Mouse (Mus musculus): ENCODE data around the gene AL732309.1.
A peak's percentile ranks its signal among the peaks of the same experiment; 100 is the strongest.

AL732309.1 gene

GRCm38 (mm10) chr2:25246183-25247072 lies at the start of gene AL732309.1:
Gene AL732309.1, minus strand, starts transcription at chr2:25246863.
- DNase-seq (ENCODE audit: low read depth, low spot score) = no peak

DNA sequence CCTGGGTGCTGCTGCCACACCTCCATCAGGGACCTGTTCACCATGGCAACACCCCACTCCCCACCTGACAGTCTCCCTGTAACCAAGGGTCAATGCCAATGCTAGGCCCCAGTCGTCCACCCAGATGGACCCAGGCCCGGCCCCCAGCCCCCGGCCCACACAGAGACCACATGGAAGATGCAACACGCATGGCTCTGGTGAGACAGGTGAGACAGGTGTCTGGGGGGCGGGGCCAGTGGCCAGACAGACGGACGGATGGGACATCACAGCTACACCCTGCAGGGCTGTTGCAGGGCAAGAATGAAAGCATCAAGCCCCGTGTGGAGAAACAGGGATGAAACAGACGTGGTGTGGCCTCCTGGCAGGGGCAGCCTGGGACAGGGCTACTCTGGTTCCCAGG lies 47.0 kb upstream of the AL732309.1 start:
- DNase-seq (ENCODE audit: low read depth, low spot score) = no peak

GRCm38 (mm10) chr2:25292856-25293255 lies 46.2 kb upstream of the AL732309.1 start:
- DNase-seq (ENCODE audit: low read depth, low spot score) = peak; percentile 80

DNA sequence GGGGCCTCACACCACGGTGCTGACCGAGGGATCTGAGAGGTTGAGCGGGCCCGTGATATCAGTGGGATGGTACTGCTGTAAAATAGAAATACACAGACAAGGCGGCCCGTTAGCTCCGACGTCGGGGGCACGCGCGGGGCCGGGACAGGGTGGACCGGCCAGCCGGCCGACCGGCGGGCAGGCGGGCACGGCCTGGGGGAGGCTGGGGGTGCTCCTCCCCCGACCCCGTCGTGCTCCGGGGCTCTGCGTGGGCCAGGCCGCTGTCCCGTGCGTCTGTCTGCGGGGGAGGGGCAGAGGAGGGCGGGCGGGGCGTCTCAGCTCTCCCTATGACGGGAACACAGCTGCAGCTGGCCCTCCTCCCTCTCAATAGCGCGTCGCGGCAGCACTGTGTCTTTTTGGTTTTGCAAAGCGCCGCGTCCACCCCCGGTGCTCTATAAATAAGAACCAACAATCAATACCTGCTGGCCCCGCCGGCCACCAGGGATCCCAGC lies 45.4 kb upstream of the AL732309.1 start:
- peak; percentile 43 for DNase-seq (ENCODE audit: low read depth, low spot score)

DNA sequence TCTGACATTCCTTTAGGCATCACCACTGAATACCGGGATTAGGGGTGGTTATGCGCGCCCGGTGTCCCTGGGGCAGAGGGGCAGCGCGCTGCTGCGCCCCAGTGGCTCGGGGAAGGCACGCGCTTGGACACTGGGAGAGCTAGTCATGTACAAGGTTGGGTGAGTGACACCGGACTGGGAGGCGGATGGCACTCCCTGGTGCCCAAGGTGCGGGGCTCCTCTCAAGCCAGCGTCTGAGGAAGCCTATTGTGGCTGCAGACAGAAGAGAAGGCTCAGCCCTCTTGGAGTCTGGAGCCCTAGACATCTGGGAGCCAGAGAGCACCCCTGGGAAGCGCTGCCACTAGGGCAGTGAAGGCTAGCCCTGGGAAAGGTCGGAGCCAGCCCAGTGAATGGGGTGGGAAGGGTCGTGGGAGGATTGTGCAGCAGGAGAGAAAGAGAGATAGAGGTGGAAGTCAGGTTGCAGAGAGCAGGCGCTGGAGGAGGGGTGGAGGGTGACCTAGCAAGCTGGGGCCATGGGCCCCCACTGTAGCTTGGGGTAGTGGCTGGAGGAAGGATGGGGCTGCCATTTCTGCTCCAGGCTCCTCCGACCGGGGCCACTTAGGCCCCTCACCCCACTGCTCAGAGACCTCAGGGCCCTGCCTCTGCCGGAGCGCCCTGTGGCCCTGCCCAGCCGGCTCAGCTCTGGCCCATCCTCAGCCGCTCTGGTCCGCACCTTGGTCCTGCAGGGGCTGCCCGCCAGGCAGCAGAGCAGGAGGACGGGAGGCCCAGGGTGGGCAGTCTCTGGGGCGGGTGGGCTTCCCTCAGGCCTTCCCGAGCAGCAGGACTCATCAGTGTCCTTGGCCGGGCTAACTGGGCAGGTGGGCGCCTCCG lies 44.8 kb upstream of the AL732309.1 start:
- DNase-seq (ENCODE audit: low read depth, low spot score) = no peak

DNA sequence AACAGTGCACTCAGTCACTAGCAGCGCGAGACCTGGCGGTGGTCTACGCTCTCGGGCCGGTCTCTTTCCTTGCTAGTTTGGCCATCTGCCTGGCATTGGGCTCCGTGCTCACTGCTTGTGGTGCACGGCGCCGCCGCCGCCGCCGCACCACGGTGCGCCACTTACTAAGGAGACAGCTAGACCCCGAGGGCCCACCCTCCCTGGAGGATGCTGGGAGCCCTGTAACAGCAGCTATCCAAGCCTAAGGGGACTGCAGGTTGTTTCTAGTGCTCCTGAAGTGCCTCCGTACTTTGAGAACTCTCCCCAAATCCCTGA lies 44.1 kb upstream of the AL732309.1 start:
- DNase-seq (ENCODE audit: low read depth, low spot score) = no peak

DNA sequence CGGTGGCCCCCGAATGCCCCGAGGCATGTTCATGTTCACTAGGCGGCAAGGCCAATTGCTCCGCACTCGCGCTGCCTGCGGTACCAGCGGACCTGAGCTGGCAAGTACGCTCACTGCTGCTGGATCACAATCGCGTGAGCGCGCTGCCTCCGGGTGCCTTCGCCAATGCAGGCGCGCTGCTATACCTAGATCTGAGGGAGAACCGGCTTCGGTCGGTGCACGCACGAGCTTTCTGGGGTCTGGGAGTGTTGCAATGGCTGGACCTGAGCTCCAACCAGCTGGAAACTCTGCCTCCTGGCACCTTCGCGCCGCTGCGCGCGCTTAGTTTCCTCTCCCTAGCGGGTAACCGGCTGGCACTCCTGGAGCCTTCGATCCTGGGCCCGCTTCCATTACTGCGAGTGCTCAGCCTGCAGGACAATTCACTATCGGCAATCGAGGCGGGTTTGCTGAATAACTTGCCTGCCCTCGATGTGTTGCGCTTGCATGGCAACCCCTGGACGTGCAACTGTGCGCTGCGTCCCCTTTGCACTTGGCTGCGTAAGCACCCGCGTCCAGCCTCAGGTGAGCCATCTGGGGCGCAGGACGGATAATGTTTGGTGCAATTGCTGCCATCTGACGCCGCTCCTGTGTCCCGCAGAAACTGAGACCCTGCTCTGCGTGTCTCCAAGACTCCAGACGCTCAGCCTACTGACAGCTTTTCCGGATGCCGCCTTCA lies 43.6 kb upstream of the AL732309.1 start:
- no peak for DNase-seq (ENCODE audit: low read depth, low spot score)

- DNase-seq (ENCODE audit: low read depth, low spot score) = no peak
Observed at GRCm38 (mm10) chr2:25289651-25290050, 43.0 kb upstream of the AL732309.1 start, which contains the start of gene Lrrc26. Gene Lrrc26, plus strand, starts transcription at chr2:25289915.

DNA sequence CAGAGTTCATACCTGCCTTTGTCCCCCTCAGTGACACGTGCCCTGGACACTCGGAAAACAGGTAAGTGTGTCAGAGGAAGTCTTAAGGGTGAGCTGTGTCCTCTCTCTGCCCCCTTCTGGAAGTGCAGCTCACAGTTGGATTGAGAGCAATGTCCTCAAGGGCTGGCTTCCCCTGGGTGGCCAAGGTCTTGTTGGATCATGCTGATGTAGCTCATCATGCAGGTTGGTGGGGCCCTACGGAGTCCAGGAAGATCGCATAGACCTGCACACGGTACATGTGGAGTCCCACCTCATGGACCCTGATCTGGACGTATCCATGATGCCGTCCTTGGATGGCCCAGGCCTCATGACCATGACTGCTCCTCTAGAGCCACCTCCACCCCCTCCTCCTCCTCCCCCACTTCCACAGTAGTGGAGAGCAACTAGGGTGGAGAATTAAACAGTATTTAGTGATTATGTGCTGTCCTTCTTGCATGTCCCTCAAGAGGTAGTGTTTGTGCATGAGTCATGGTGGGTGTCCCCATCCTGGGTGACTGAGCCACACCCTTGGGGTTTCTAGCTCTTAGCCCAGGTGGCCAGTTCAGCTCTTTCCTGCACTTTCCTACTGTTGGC lies 42.2 kb upstream of the AL732309.1 start:
- DNase-seq (ENCODE audit: low read depth, low spot score) = no peak

- DNase-seq (ENCODE audit: low read depth, low spot score) = no peak
Observed at GRCm38 (mm10) chr2:25287927-25288649, 41.4 kb upstream of the AL732309.1 start, which contains the start of gene Tmem210. Gene Tmem210, plus strand, starts transcription at chr2:25288145.

GRCm38 (mm10) chr2:25286837-25287636 lies 40.4 kb upstream of the AL732309.1 start:
- DNase-seq (ENCODE audit: low read depth, low spot score) = no peak

GRCm38 (mm10) chr2:25286314-25286713 lies 39.7 kb upstream of the AL732309.1 start:
- DNase-seq (ENCODE audit: low read depth, low spot score) = no peak

- no peak for DNase-seq (ENCODE audit: low read depth, low spot score)
Observed at GRCm38 (mm10) chr2:25285551-25285950, 38.9 kb upstream of the AL732309.1 start.

DNA sequence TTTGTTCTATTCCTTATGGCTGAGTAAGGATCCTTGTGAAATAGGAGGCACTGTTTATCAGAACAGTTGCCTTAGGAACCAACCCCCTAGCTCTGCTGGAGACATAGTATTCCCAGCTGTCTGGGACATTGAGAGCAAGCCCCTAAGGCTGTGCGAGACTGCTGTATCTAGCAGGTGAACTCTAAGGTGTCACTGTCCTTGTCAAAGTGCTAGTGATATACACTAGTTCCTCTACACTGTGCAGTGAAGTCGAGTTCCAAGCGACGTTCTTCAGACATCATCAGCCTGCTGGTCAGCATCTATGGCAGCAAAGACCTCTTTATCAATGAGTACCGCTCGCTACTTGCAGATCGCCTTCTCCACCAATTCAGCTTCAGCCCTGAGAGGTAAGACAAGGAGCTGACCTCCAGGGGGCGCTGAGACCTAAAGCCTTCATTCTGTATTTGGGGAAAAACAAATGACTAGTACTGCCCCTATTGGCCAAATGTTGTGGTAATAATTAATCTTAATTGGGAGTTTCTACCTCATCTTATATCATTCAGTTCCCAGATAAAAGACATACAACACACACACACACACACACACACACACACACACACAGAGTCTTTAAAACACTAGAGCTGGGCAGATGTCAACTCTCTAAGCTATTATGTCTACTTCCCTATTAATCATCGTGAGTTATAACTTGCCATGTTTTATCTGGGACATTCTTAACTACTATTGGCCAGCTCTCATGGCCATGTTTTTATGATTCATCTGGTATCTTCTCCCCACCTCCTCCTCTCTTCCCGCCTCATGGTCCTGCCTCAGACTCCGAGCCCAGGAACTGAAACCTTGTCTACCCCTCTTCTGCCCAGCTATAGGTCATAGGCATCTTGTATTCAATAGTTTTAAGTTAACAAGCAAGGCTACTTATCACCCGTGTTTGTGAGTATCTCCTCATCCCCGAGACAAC lies 32.5 kb upstream of the AL732309.1 start:
- DNase-seq (ENCODE audit: low read depth, low spot score) = peak; percentile 89

DNA sequence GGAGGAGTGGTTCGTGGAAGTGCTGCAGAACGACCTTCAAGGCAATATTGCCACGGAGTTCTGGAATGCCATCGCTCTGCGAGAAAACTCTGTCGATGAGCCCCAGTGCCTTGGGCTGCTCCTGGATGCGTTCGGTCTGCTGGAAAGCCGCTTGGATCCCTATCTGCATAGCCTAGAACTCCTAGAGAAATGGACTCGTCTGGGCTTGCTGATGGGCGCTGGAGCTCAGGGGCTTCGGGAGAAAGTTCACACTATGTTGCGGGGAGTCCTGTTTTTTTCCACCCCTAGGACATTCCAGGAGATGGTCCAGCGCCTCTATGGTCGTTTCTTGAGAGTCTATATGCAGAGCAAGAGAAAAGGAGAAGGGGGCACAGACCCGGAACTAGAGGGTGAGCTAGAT lies 26.3 kb upstream of the AL732309.1 start:
- DNase-seq (ENCODE audit: low read depth, low spot score) = no peak

GRCm38 (mm10) chr2:25272515-25272914 lies 25.9 kb upstream of the AL732309.1 start:
- DNase-seq (ENCODE audit: low read depth, low spot score) = no peak

DNA sequence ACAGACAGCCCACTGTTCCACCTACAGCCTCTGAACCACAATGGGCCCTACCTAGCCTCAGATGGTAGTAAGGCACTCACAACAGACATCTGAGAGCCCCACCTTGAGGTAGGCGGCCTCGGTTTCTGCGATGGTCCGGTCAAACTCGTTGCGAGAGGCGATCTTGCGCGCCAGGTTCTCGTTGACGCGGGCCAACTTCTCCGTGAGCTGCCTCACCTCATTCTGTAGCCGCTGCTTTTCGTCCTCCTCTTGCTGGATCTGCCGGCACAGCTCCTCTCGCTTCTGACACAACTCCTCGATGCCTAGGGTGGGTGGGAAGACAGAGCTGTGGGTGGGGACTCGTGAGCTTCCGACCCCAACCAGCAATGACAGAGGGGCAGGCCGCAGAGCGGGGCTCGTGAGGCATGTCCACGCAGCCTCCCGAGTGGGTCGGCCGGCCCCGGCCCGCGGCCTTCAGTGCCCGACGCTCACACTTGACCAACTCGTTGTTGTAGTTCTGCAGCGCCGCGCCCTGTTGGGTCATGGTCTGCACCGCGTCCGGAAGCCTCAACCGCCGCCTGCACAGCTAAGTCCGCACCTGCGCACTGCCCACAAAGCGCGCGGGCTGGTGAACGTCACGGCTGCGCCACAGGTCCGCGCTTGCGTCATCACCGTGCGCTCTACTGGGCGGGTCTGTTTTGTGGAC lies 25.3 kb upstream of the AL732309.1 start, which contains the start of the genes Ssna1 and Anapc2:
Ssna1 (minus strand) TSS at position 612 of the 685 bp plus-strand sequence.
Anapc2 (plus strand) TSS at position 652 of the 685 bp plus-strand sequence.
- peak; percentile 99 for DNase-seq (ENCODE audit: low read depth, low spot score)

Measured in CD4-positive, CD25-positive, alpha-beta regulatory T cell, adult 2 months (primary cell).